Mouse (Mus musculus) liver, adult 2 months (tissue): ENCODE measurements around the gene Zdhhc13.

ENCODE experiments used
- CTCF ChIP-seq: fragments of 200-500 bp; IDR thresholded peaks from 2 replicates; pipeline ENCODE4 v1.5.1; 2011; ENCODE audit warnings: low read depth, low read length, control low read depth
- POLR2A ChIP-seq: fragments of 200-500 bp; IDR thresholded peaks from 2 replicates; pipeline ENCODE4 v1.6.1; 2011; ENCODE audit warnings: low read length, control low read depth; ENCODE audit not compliant: insufficient read depth; ENCODE audit errors: extremely low read depth

DNA sequence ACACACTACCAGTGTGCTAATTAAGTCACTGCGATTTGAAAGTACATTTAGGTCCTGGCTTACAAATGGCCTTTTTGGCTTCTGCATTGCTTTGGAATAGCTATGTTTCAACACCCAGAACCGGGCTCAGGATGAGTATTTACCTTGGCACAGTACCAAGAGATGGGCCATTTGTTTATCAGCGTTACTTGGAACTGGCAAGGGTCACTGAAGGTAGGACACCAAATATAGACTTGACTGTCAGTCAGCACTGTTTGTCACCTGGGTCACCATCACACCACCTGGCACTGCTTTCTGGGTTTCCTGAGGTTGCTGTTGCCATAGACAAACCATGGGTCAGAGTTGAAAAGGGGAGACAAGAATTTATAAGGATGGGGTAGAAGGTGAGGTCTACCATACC is 53.5 kb downstream of the Zdhhc13 start:
- TF ChIP-seq CTCF (no peak), POLR2A (no peak)
